Mouse (Mus musculus) layer of hippocampus, adult 11-12 months (tissue): ENCODE measurements around the gene Galnt11.

Experiments
- DNase-seq: peaks from one replicate; pipeline ENCODE4 v3.0.0; 2022; ENCODE audit warnings: low spot score

Gene Galnt11

DNA sequence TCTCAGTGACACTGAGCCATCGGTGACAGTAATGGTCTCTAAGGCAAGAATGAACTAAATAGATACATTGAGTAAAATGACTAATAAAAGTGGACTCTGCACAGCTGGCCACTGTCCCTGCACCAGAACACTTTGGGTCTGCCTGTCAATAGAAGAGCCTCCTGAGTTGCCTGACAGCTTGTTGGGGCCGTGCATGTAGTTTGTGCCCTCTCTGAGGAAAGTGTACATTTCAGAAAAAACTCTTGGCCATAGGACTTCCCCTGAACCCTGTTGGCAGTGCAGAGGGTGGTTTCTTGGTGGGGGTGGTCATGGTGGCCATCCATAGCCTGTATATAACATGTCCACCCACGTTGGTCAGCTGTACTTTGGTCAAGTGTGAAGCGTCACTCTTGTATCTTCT is 32.8 kb downstream of the Galnt11 start:
- no peak for DNase-seq

DNA sequence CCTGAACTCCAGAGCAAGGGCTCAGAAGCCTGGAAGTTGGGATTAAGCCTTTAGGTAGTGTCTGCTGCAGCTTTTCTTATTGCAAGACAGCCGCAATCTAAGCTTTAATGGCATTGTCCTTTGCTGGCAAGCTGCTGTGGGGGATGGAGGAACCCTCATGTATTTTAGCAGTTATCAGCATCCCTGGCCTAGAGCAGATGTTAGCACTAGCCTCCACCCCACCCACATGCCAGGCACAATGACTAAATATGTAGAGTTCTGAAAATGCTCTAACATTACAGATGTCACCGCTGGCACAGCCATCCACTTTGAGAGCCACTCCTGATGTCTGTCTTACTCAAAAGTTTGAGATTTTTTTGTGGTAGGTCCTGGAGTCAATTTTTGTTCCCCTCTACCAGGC is 35.0 kb downstream of the Galnt11 start:
- peak; percentile 20 for DNase-seq

DNA sequence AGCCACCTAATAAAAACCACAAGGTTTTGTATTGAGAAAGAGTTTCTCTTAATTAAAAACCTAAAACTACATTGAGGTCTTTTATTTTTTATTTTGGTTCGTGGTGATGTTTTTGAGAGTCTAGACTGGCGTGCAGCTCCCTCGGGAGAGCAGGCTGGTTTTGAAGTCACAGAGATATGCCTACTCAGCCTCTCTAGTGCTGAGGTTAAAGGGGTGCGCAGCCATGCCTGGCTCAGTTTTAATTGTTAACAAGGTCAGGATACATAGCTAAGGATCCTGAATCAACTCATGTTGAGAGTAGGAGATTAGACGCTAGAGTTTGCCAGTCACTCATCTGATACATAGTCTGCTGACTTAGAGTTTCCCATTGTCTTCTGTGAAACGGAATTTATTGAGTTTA is 39.7 kb downstream of the Galnt11 start:
- DNase-seq: no peak

DNA sequence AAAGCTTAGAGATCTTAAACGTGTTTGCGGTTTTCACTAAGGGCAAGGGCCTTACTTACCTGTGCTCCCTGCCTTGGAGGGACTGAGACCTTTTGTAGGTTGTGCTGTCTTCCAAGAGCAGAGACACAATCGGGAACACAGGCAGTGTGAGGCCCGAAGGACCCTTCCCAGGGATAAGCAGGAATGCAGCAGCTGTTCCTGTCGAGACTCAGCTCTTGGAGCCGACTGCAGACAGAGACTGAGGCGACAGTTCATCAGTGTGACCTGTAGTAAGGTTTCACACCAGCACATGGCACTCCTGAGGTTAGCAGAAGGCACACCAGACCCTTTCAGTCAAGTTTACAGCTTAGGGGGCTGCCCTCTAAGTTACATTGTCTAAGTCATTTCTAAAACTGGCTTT is 40.6 kb downstream of the Galnt11 start:
- no peak for DNase-seq

DNA sequence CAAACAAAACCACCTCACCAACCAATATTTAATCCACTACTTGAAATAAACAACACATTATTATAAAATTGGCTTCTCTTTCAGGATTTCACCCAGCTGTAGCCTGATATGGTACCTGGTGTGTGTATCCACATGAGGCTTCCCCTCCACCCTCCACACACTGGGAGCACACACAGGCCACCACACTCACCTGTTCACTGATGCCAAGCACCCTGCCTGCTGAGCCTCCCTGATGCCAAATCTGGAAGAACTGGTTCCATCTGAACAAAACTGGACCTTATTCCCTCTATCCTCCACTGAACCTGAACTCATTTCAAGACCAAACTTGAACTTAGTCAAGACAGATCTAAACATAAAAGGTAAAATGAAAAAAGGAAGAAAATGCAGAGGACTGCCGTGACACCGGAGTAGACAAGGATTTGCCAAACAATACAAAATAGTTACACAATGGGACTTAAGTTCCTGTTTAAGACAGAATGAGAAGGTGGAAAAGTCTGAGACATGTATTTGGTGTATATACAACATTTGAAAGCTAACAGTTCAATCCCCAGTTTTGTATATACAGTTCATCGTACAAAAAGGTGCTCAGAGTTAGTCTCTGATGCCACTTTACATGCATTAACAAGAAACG is 46.7 kb downstream of the Galnt11 start:
- no peak for DNase-seq

DNA sequence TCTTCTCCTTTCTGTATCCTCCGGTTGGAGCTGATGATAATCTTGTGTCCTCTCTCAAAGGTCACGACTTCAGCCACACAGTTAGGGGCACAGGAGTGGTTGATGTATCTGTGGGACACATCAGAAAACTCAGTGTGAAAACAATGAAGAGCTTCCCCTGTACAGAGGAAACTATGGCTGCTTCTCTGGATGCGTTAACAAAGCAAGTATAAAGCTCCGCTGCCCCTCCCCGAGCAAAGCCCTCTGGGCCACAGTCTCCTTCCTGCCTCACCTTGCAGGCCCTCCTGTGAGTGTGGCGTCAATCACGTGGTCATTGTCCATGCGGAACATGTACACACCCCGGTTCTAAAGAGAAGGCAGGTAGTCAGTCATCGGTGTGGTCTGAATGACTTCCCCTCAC is 53.9 kb downstream of the Galnt11 start:
- DNase-seq: no peak

- DNase-seq: no peak
Observed at GRCm38 (mm10) chr5:25276365-25276764, 54.7 kb downstream of the Galnt11 start.

DNA sequence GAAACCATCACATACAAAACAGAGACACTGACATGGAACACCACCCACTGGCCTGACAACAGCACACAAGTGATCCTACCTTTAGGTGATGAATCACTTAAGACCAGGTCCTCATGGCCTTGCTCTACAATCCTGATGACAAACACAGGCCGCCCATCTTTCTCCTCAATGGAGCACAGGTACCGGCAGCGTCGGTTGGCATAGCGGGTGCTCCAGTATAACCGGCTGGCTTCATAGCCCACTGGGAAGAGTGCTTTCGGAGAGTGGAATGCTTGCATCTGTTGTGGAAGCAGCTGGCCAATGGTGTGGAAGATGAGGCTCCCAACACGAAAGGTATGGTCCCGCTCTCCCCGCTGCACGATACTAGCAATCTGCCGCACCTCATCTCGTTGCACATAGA is 62.3 kb downstream of the Galnt11 start:
- DNase-seq: no peak

- peak; percentile 66 for DNase-seq
Observed at GRCm38 (mm10) chr5:25296830-25297229, 75.1 kb downstream of the Galnt11 start.

- DNase-seq: no peak
Observed at GRCm38 (mm10) chr5:25310226-25310625, 88.5 kb downstream of the Galnt11 start.

- peak; percentile 23 for DNase-seq
Observed at GRCm38 (mm10) chr5:25313881-25314280, 92.2 kb downstream of the Galnt11 start.
